Mouse (Mus musculus) CH12.LX (cell line): Measurements from ENCODE around the gene Nfx1. TPM values are rescaled to one million over a fixed set of nuclear protein-coding genes. Genes with fewer than 3 reads are reported as not detected.
A peak's percentile ranks its signal among the peaks of the same experiment; 100 is the strongest.

Experiments used
- DNase-seq: peaks from one replicate; pipeline ENCODE4 v3.0.0-alpha.2; 2013; ENCODE audit errors: extremely low read depth
- H3K27ac ChIP-seq: 2 replicates; pipeline ENCODE4 v1.5.1; 2012; ENCODE audit warnings: low read depth, mild to moderate bottlenecking, control low read depth, moderate library complexity; ENCODE audit not compliant: insufficient read depth
- H3K27me3 ChIP-seq: replicated peaks from 2 replicates; pipeline ENCODE3; 2012; ENCODE audit warnings: inconsistent platforms
- H3K36me3 ChIP-seq, 2 experiments: replicated peaks in 1 of 2; 2 replicates each; pipeline versions ENCODE3 to v1.6.1; 2012; ENCODE audit warnings: inconsistent platforms in 1 of 2, low read length in 1 of 2, mild to moderate bottlenecking in 1 of 2, mixed read lengths in 1 of 2, moderate library complexity in 1 of 2; ENCODE audit not compliant: control insufficient read depth in 1 of 2, insufficient read depth in 1 of 2
- H3K4me1 ChIP-seq, 2 experiments: 2 replicates each; pipeline ENCODE4 v1.6.1; 2012; ENCODE audit warnings: inconsistent platforms in 1 of 2, moderate library complexity in 1 of 2; ENCODE audit not compliant: insufficient read depth in 2 of 2, control insufficient read depth in 1 of 2
- H3K4me2 ChIP-seq: 2 replicates; pipeline ENCODE4 v1.6.1; 2012; ENCODE audit warnings: low read depth, mild to moderate bottlenecking, control low read depth; ENCODE audit not compliant: poor library complexity, insufficient read depth, severe bottlenecking
- H3K4me3 ChIP-seq, 3 experiments: fragments of 150-350 bp in 1 of 3; sonication (generic) in 1 of 3; replicated peaks in 1 of 3; 2 replicates each; pipeline versions ENCODE3 to v1.5.1; 2011 to 2012; ENCODE audit warnings: low read depth in 2 of 3, low read length in 2 of 3, mild to moderate bottlenecking in 2 of 3, moderate library complexity in 2 of 3, control low read depth in 1 of 3, improper control_type of control experiment in 1 of 3, inconsistent platforms in 1 of 3, mixed read lengths in 1 of 3; ENCODE audit not compliant: poor library complexity in 1 of 3
- H3K79me2 ChIP-seq: replicated peaks from 2 replicates; pipeline ENCODE4 v1.6.1; 2012; ENCODE audit warnings: mild to moderate bottlenecking, moderate library complexity; ENCODE audit not compliant: control insufficient read depth, poor library complexity, insufficient read depth, severe bottlenecking; ENCODE audit errors: extremely low read depth
- H3K9ac ChIP-seq: 2 replicates; pipeline ENCODE4 v1.6.1; 2012; ENCODE audit warnings: low read depth, mild to moderate bottlenecking, control low read depth, moderate library complexity; ENCODE audit not compliant: insufficient read depth
- H3K9me3 ChIP-seq: replicated peaks from 2 replicates; pipeline ENCODE3; 2012; ENCODE audit warnings: low read length, inconsistent platforms, mixed read lengths
- BHLHE40 ChIP-seq: IDR thresholded peaks from 2 replicates; pipeline ENCODE4 v1.6.1; 2011; ENCODE audit warnings: mild to moderate bottlenecking, low read depth, low read length, improper control_type of control experiment
- CTCF ChIP-seq, 2 experiments: IDR thresholded peaks in 1 of 2; conservative IDR thresholded peaks in 1 of 2; 2 replicates each; pipeline ENCODE4 v1.5.1; 2011 to 2012; ENCODE audit warnings: low read depth in 2 of 2, low read length in 2 of 2, improper control_type of control experiment in 1 of 2, inconsistent platforms in 1 of 2, mild to moderate bottlenecking in 1 of 2, moderate library complexity in 1 of 2
- E2F4 ChIP-seq: IDR thresholded peaks from 2 replicates; pipeline ENCODE4 v1.6.1; 2011; ENCODE audit warnings: low read depth, low read length, improper control_type of control experiment; ENCODE audit not compliant: insufficient replicate concordance
- EP300 ChIP-seq: IDR thresholded peaks from 2 replicates; pipeline ENCODE4 v1.6.1; 2011; ENCODE audit warnings: low read length, improper control_type of control experiment
- ETS1 ChIP-seq: conservative IDR thresholded peaks from 2 replicates; pipeline ENCODE4 v1.6.1; 2012; ENCODE audit warnings: low read depth, mild to moderate bottlenecking, inconsistent platforms, low read length, improper control_type of control experiment, moderate library complexity
- HCFC1 ChIP-seq: IDR thresholded peaks from 2 replicates; pipeline ENCODE4 v1.6.1; 2012; ENCODE audit warnings: low read depth, mild to moderate bottlenecking, inconsistent platforms, low read length, improper control_type of control experiment
- IRF4 ChIP-seq: IDR thresholded peaks from 2 replicates; pipeline ENCODE4 v1.6.1; 2014; ENCODE audit warnings: low read depth, mild to moderate bottlenecking, inconsistent platforms, low read length, improper control_type of control experiment
- JUN ChIP-seq: IDR thresholded peaks from 2 replicates; pipeline ENCODE4 v1.6.1; 2011; ENCODE audit warnings: low read depth, mild to moderate bottlenecking, low read length, improper control_type of control experiment, moderate library complexity; ENCODE audit not compliant: insufficient read depth
- JUND ChIP-seq: conservative IDR thresholded peaks from 2 replicates; pipeline ENCODE4 v1.6.1; 2011; ENCODE audit warnings: low read depth, low read length, improper control_type of control experiment
- MAFK ChIP-seq: IDR thresholded peaks from 2 replicates; pipeline ENCODE4 v1.6.1; 2011; ENCODE audit warnings: low read length, improper control_type of control experiment; ENCODE audit not compliant: insufficient replicate concordance
- MAX ChIP-seq: IDR thresholded peaks from 2 replicates; pipeline ENCODE4 v1.6.1; 2011; ENCODE audit warnings: low read length, improper control_type of control experiment
- MAZ ChIP-seq: IDR thresholded peaks from 2 replicates; pipeline ENCODE4 v1.6.1; 2012; ENCODE audit warnings: low read depth, mild to moderate bottlenecking, inconsistent platforms, low read length, improper control_type of control experiment, moderate library complexity
- MEF2A ChIP-seq: IDR thresholded peaks from 2 replicates; pipeline ENCODE4 v1.6.1; 2014; ENCODE audit warnings: low read depth, mild to moderate bottlenecking, inconsistent platforms, low read length, improper control_type of control experiment, borderline replicate concordance
- MXI1 ChIP-seq: IDR thresholded peaks from 2 replicates; pipeline ENCODE4 v1.6.1; 2011; ENCODE audit warnings: mild to moderate bottlenecking, low read depth, low read length, improper control_type of control experiment
- MYC ChIP-seq: IDR thresholded peaks from 2 replicates; pipeline ENCODE4 v1.6.1; 2011; ENCODE audit warnings: low read depth, mild to moderate bottlenecking, improper control_type of control experiment, low read length
- NELFE ChIP-seq: IDR thresholded peaks from 2 replicates; pipeline ENCODE4 v1.6.1; 2011; ENCODE audit warnings: low read depth, low read length, improper control_type of control experiment
- NRF1 ChIP-seq: IDR thresholded peaks from 2 replicates; pipeline ENCODE4 v1.6.1; 2014; ENCODE audit warnings: low read depth, mild to moderate bottlenecking, inconsistent platforms, low read length, improper control_type of control experiment, moderate library complexity
- POLR2A ChIP-seq: IDR thresholded peaks from 2 replicates; pipeline ENCODE4 v1.6.1; 2011; ENCODE audit warnings: low read depth, mild to moderate bottlenecking, improper control_type of control experiment, low read length
- POLR2AphosphoS2 ChIP-seq: IDR thresholded peaks from 2 replicates; pipeline ENCODE4 v1.6.1; 2011; ENCODE audit warnings: low read depth, low read length, improper control_type of control experiment
- RAD21 ChIP-seq: IDR thresholded peaks from 2 replicates; pipeline ENCODE4 v1.6.1; 2011; ENCODE audit warnings: low read depth, mild to moderate bottlenecking, low read length, improper control_type of control experiment, moderate library complexity
- RCOR1 ChIP-seq: conservative IDR thresholded peaks from 2 replicates; pipeline ENCODE4 v1.6.1; 2012; ENCODE audit warnings: low read depth, mild to moderate bottlenecking, inconsistent platforms, low read length, improper control_type of control experiment
- SIN3A ChIP-seq: IDR thresholded peaks from 2 replicates; pipeline ENCODE4 v1.6.1; 2012; ENCODE audit warnings: low read length, improper control_type of control experiment, inconsistent platforms
- SMC3 ChIP-seq: IDR thresholded peaks from 2 replicates; pipeline ENCODE4 v1.6.1; 2011; ENCODE audit warnings: low read depth, low read length, improper control_type of control experiment
- TCF12 ChIP-seq: IDR thresholded peaks from 2 replicates; pipeline ENCODE4 v1.6.1; 2014; ENCODE audit warnings: low read depth, mild to moderate bottlenecking, inconsistent platforms, low read length, improper control_type of control experiment
- UBTF ChIP-seq: IDR thresholded peaks from 2 replicates; pipeline ENCODE4 v1.6.1; 2012; ENCODE audit warnings: low read depth, mild to moderate bottlenecking, inconsistent platforms, low read length, improper control_type of control experiment, moderate library complexity
- USF1 ChIP-seq: IDR thresholded peaks from 2 replicates; pipeline ENCODE4 v1.6.1; 2014; ENCODE audit warnings: low read depth, mild to moderate bottlenecking, inconsistent platforms, low read length, improper control_type of control experiment
- USF2 ChIP-seq: conservative IDR thresholded peaks from 2 replicates; pipeline ENCODE4 v1.6.1; 2011; ENCODE audit warnings: low read depth, low read length, improper control_type of control experiment
- ZKSCAN1 ChIP-seq: IDR thresholded peaks from 2 replicates; pipeline ENCODE4 v1.6.1; 2012; ENCODE audit warnings: low read depth, inconsistent platforms, low read length, improper control_type of control experiment, borderline replicate concordance
- ZMIZ1 ChIP-seq: IDR thresholded peaks from 2 replicates; pipeline ENCODE4 v1.6.1; 2012; ENCODE audit warnings: low read depth, mild to moderate bottlenecking, inconsistent platforms, low read length, improper control_type of control experiment
- ZNF384 ChIP-seq: IDR thresholded peaks from 2 replicates; pipeline ENCODE4 v1.6.1; 2012; ENCODE audit warnings: low read depth, low read length, improper control_type of control experiment, inconsistent platforms
- dilution Hi-C: fragments of 300-500 bp; cut with MboI; formaldehyde crosslinking; loops from 2 replicates; pipeline ENCODE4 v1.14.3; 2020; ENCODE audit warnings: low sequenced_read_pairs; ENCODE audit not compliant: extremely low pct_unique_long_range_greater_than_20kb, extremely low pct_ligation_motif_present
- in situ Hi-C: fragments of 300-500 bp; cut with MboI; formaldehyde crosslinking; loops from 3 replicates; pipeline ENCODE4 v1.14.3; 2019; ENCODE audit warnings: low sequenced_read_pairs, low pct_ligation_motif_present, low pct_unique_long_range_greater_than_20kb, mixed read lengths
- polyA plus RNA-seq: library from polyadenylated mRNA; unstranded; fragments of >175 nt; gene quantifications from 2 replicates; pipeline ENCODE4 v1.2.1, GENCODE M21; 2012; ENCODE audit warnings: low read depth; ENCODE audit not compliant: insufficient read length
- total RNA-seq, 2 experiments: library from RNA; depleted of rRNA; stranded (reverse); fragments of 300-350 nt in 1 of 2; fragments of >200 nt in 1 of 2; gene quantifications; 2 replicates each; pipeline ENCODE4 v1.2.3; 2012 to 2014

Nfx1 gene
- total and polyA plus RNA-seq, 3 experiments, result 55.5 to 89.8 (median 70.5) TPM

- TF ChIP-seq EP300, result no peak
- TF ChIP-seq HCFC1, result peak; percentile 39; the same call in 1 of the 2 replicates
- no peak for TF ChIP-seq UBTF
- no peak for TF ChIP-seq POLR2A
- TF ChIP-seq RCOR1, result no peak
- no peak for TF ChIP-seq NRF1
- no peak for TF ChIP-seq E2F4
- TF ChIP-seq BHLHE40, result peak; percentile 97
- no peak for TF ChIP-seq MAFK
- peak; percentile 45 for TF ChIP-seq SMC3
- TF ChIP-seq JUN, result no peak
- TF ChIP-seq MXI1, result peak; percentile 98
- TF ChIP-seq USF2, result no peak
- peak; percentile 95 for TF ChIP-seq SIN3A
- no peak for TF ChIP-seq ZMIZ1
- no peak for TF ChIP-seq ZKSCAN1
- no peak; the same call in none of the 2 replicates for TF ChIP-seq RAD21
- TF ChIP-seq MYC, result peak; percentile 100
- TF ChIP-seq JUND, result no peak
- peak; percentile 97 for TF ChIP-seq MAX
- no peak for TF ChIP-seq MEF2A
- TF ChIP-seq CTCF (conservative IDR thresholded peaks at IDR 0.05 in 1 of 2, IDR thresholded peaks at IDR 0.05 in 1 of 2; ENCODE audit: low read depth in 2 of 2, low read length in 2 of 2), result peak; percentile 77
- TF ChIP-seq ETS1, result no peak; the same call in 1 of the 2 replicates
- TF ChIP-seq IRF4, result no peak; the same call in 1 of the 2 replicates
- TF ChIP-seq POLR2AphosphoS2, result no peak
- peak; percentile 94 for TF ChIP-seq ZNF384
- no peak for TF ChIP-seq MAZ
- TF ChIP-seq TCF12, result peak; percentile 32; the same call in 1 of the 2 replicates
- TF ChIP-seq NELFE, result no peak
- TF ChIP-seq USF1, result no peak
- Histone ChIP-seq H3K9me3 (no peaks in the 10 kb centered on the region), H3K79me2 (peaks cover 60% of the 10 kb centered on the region), H3K4me3 (peak overlapping the region; percentile 81 to 97 (median 91)), H3K36me3 (peaks cover 8 to 50% of the 10 kb centered on the region in 2 experiments), H3K4me1 (peaks cover 13 to 52% of the 10 kb centered on the region in 2 experiments), H3K4me2 (peak overlapping the region; percentile 66), H3K9ac (peak overlapping the region; percentile 69), H3K27me3 (no peaks in the 10 kb centered on the region), H3K27ac (no peak overlapping the region)
- DNase-seq, result peak; percentile 81
- in situ Hi-C loops, result no loop called here
- dilution Hi-C loops, result no loop called here
Measured at GRCm38 (mm10) chr4:40971744-40972143, 1.0 kb downstream of the Nfx1 start.
